Mouse (Mus musculus): Measurements from ENCODE around the gene Aprt.

The Aprt gene

DNA sequence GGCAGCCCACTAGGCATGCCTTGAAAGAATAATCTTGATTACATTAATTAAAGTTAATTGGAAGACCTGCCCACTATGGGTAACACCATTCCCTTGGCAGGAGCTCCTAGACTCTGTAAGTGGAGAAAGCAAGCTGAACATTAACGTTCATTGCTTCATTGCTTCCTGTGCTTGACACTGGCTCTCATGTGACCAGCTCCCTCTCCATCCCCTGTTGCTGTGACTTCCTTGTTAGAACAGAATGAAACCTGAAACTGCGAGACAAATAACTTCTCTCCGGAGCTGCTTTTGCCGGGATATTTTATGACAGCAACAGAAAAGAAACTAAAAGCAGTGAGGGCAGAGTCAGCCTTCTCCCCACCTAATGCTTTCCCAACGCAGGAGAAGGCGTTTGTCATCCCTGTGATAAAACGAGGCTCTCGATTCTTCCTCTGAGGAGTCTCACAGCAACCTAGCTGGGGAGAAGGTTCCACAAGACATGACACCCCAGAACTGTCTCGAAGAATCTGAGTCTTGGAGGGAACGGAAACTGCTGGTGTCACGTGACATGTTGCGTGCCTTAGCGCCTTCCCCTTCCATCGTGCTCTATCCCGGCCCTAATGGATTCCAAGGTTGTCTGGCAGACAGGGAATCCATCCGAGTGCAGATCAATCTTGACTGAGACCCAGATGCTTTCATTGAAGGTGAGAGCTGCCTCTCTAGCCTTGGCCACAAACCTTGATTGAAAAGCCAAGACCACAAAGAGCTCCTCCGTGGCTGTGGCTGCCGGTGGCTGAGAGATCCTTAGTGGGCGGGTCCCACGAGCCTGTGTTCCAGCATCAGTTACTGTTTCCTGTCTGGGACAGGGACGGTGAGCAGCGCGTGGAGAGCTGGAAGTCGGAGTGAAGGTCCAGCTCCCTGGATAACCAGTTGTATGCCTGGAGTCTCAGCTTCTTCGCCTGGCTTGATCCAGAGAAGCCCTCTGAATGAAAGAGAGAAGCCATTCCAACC, 12.1 kb downstream of the Aprt start:
- no peak for DNase-seq (ENCODE audit: low spot score in 2 of 2)

DNA sequence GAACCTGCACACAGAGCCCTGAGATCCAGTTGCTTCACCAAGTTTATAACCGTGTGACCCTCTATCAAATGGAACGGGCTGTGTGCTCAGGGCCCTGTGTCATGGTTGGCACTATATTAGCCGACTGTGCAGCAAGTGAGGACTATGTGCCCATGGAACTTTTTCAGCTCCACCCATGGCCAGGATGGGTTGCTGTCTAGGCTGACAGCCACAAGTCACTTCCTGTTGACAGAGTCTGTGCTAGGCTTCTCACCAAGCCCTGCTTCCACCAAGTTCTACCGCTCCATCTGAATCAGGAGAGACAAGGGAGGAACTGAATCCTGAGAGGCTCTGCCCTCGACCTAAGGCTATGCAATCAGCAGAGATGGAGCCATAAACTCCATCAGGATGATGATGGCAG, 15.5 kb downstream of the Aprt start:
- no peak for DNase-seq (ENCODE audit: low spot score in 2 of 2)

DNA sequence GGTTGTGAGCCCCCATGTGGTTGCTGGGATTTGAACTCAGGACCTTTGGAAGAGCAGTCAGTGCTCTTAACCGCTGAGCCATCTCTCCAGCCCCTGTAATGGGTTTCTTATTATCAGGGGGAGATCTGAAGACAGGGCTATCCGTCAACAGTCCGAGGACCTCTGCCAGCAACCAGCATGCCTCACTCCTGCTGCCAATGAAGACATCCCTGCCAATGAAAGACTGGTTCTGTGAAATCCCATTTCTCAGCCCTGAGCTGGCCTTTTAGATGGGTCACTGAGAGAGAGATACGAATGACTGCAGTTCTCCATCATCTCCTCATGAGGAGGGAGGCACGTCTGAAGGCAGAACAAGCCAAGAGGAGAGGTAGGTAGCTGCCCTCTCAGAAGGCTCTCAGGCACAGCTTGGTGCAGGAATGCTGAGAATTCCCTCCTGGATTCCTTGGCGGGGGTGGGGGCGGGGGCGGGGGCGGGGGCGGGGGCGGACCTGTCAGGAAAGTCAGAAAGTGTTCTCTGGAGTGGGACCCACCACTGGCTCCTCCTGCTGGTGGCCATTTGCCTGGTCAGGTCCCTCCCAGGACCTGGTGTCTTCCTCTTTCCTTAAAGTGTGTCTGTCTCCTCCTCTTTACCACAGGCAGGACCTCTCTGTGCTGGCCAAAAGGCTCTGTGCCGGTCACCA, 17.9 kb downstream of the Aprt start:
- DNase-seq (ENCODE audit: low spot score in 2 of 2), result no peak

DNA sequence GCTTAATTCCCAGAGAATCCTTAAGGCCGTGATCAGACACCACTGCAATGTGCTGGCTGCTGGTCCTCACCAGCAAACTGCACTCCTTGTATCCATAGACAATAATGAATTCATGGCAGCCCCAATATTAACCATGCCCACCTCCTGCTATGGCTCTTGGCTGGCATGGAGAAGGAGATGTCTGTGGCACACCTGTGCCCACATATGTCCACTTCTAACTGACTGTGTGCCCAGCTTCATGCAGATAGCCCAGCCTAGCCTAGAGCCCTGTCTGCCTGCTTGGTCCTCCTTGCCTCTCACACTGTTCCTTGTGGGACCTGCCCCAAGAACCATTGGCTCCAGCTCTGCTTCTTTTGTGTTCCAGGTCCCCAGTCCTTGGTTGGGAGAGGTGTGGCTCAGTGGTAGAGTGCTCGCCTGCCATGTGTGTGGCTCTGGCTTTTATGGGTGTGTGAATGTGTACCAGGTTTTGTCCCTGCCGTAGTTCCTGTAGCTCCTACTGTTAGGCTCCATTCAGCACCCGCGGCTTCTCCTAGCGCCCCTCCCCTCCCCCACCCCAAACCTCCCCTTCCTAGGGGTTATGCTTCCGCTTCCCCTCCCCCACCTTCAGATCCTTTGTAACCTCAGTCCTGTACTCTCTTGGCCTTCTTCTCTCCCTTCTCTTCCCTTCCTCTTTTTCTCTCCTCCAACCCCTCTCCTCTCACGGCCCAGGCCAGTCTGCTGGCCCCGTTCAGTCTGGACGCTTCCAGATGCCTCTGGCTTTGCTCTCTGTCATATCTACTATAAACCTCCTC, 19.3 kb downstream of the Aprt start:
- DNase-seq (ENCODE audit: low spot score in 2 of 2), result no peak

DNA sequence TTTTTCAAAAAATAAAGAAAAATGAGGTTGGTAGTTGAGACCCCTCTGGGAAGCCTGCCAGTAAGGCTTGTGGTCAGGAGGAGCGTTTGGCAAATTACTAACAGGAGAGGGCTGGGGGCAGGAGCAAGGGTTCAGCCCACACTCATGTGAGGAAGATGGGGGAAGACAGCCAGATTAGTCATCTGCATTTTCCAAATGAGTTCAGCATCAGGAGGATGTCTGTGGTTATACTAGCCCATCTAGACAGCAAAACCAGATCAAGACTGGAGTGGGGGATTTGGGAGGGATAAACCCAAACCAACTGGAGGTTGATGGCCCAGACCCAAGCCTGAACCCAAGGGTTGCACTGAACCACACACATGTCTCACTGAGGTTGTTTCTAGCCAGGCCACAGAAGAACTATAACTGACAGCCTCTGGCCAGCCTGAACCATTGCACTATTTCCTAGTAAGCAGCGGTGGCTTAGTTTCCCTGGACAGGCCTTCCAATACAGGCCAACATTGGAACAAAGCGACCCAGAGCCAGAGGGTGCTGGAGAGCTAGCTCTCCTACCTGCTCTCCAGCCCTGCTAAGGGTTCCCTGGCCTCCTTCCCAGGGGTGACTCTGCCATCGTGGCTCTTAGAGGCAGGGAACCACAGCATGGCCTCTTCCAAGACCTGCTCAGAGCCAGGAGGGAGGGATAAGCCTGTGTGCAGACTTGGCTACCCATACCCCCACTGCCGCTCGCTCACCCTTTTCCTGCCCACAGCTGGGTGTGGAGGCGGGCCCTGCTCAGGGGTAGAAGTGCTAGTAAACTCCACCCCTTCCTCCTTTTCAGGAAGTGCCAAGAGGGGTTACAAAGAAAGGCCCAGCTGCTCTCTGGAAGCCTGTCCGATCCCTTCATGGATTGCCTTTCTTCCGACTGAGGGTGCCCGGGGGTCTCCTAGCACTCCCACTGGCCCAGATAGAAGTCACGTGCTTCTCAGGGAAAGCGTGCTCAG, 20.4 kb downstream of the Aprt start:
- no peak for DNase-seq (ENCODE audit: low spot score in 2 of 2)

DNA sequence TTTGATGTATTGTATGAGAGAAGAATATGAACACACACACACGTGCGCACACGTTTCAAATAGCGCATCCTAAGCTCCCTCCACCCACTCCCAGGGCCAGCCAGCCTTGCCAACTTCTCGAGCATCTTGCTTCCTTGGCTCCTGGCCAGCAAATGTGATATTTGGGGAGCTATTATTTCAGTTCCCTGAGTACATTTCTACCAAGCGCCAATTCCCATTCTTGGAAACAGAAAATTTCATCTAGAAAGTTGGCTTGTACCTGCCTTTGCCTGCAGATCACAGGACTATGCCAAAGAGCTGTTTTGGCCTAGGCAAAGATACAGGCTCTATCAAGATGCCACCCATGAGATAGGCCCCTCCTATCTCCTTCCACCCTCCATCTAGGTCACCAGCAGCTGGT, 21.9 kb downstream of the Aprt start:
- DNase-seq (ENCODE audit: low spot score in 2 of 2), result peak; percentile 36 to 76

DNA sequence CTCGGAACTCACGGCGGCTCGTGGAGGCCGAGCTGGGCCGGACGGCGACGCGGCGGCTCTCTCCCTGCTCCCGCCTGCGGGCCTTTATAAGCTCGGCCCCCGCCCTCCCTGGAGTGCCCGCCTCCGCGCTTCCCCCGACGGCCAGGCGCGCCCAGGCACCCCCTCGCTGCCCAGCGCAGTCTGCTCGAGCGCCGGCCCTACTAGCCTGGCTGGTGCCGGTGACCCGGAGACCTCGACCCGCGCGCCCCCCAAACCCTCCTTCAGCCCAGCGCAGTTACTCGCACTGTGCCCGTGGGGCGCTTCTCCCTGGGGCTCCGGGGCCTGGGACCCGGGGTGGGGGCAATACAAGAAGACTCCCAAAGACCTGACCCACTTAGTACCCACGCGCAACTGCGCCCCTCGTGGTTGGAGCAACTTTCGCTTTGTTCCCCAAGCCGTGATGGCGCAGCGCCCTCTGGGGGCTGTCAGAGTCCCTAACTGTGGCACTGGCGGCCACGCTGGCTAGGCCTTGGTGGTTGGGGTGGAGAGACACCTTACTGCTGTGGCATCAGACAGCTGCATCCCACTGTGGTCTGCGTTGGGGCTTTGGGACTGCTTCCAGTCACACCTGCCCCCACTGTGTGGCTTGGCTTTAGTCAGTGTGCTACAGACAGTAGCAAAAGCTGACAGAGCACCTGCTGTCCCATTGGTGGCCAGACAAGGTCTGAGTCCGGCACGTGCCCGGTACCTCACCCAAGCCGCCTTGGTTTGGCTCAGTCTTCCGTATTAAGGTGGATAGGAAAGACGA, 25.3 kb downstream of the Aprt start, which contains the start of gene Piezo1:
Gene Piezo1, minus strand, starts transcription at position 65 of the 787 bp plus-strand sequence.
- peak; percentile 80 to 83 for DNase-seq (ENCODE audit: low spot score in 2 of 2)

DNA sequence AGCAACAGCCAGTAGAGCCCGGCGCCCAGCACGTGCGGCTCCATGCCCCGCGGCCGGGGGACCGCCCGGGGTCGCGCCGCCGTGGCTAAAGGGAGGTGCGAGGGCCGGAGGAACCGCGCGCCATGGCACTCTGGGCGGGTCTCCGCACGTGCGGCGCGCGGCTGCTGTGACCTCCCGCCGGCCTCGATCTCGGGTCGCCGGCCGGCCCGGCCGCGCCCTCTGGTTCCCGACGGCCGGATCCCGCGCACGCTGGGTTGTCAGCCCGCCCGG, 25.8 kb downstream of the Aprt start:
- no peak for DNase-seq (ENCODE audit: low spot score in 2 of 2)

DNA sequence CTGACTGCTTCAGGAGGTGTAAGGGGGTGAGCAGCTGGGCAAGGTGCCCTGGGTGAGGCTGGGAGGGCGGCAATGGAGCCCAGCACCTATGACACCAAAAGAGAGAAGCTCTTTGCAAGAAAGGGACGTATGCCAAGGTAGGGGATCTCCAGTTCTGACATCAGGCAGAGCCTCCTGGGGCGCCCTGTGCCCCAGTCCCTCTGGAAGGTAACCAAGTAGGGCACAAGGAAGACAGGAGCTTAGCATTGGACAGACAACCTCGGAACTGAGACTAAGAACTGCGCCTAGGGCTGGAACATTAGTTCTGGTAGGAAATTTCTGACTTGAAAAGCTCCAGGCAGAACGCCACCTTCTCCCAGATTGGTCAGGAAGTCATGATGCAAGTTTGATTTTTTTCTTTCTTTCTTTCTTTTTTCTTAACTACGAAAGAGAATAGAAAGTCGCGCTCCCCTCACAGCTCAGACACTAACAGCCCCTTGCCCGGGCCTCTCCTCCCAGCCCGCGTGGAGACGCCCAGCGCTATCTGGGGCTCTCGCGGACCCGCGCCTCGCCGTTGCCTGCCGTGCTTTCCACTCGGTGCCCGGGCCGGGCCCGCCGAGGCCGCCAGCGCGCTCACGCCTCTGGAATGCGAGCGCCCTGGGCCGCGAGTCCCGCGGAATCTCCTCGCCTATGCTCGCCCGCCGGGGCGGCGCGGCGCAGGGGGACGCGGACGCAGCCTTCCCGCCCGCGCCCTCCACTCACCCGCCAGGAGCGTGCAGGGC, 26.3 kb downstream of the Aprt start:
- no peak for DNase-seq (ENCODE audit: low spot score in 2 of 2)

DNA sequence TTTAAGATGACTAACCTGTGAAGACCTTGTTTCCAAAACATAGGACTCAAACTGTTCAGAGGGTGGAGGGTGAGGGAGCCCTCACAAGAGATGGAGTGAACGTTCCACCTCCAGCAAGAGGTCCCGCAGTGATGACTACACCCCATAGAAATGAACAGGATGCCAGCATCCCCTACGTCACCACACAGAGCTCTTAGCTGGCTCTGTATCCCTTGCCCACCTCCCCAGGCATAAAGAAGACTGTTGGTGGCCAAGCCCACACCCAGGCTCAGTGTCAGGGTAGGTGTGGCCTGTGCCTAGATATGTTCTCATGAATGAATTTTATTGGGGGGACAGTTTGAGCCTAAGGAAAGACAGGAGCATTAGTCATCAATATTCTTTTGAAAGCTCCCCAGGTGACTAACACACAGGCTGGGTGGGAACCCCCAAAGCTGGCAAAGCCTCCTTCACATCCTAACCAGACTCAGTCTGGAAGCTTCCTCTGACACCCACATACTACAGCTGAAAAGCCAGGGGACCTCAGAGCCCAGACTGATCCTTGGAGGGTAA, 27.7 kb downstream of the Aprt start:
- DNase-seq (ENCODE audit: low spot score in 2 of 2), result peak in 1 of 2 experiments; percentile 18

DNA sequence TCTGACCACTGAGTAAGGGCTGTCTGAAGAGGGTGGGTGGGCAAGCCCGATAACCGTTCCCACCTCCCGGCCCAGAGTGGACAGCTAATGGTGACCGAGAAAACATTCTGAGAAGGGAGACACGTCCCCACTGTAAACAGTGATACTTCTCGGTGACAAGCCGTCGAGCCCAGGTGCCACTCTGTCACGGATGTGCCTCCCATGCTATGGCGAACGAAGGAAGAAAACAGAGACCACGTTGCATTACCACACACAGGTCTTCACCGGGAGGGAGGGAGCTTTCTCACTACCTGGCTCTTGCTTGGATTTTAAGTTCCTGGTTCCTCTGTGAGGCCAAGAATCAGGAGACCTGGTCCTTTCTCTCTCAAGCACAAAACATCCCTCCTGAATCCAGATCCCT, 28.4 kb downstream of the Aprt start:
- no peak for DNase-seq (ENCODE audit: low spot score in 2 of 2)

DNA sequence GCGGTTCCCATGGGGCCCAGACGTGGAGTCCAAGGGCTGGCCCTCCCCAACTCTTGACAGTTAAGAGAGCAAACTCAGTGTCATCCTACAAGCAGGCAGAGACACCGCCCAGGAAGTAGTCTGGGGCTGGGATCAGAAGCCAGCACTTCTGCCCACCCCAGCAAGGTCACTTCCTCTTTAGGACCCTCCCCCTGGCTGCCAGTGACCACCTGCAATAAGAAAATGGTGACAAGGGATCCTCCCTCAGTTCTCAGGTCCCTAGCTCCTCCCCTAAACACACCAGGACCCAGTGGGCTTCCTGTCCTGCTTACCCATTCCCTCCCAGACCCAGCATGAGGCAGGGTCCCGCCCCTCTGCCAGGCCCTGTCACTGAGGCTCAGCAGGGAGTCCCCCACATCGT, 28.9 kb downstream of the Aprt start:
- DNase-seq (ENCODE audit: low spot score in 2 of 2), result no peak

DNA sequence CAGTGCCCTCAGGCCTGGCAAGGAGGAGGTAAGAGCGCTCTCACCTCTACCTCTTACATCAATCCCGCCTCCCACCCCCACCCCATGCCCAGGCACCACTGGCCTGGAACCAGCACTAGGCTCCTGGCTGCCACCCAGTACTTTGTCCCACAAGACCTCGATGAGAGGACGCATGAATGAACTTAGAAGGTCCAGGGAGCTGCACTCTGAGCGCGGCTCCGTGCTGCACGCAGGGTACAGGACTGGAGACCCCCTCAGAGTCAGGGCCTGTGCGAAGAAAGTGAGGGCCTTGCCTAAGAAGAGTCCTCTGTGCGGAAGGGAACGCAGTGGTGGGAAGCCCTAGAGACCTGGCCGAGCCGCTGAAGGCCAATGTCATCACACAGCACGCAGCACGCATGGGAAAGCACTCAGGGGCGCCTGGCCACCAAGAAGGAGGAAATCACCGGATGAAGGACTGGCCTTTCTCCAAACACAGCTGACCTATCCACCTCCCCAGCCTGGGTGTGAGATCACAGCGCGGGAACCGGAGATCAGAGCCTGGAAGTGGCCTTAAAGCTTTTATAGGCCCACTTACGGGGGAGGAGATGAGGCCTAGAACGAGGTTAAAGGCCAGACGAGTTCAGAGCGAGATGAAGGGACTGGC, 29.8 kb downstream of the Aprt start:
- no peak for DNase-seq (ENCODE audit: low spot score in 2 of 2)

DNA sequence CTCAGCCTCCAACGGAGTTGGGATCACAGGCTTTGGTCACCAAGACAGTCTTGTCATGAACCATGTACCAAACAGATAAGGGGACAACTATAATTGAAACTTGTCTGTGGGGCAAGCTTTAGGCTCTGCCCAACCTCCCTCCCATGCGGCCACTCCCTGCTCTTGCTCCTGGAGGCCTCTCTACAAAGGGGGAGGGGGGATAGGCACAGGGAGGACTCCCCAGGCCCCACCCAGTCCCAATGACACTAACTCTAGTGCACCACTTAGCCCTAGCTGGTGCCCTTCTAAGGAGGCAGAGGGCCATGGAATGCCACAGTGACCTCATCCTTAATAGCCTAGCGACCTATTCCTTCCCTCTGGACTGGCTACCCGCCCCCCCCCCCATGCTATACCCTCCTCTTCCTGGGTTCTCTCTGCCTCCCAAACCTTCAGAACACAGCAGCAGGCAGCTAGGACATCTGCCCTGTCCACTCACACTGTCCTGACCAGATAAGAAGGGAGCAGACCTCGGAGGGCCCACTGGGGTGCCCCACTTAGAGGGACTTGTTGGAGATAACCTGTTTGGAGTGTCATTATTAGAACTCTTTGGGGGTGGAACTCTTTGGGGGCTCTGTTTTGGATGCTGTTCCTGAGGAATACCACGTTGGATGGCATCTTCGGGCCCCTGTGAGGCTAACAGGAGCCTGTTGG, 30.5 kb downstream of the Aprt start:
- DNase-seq (ENCODE audit: low spot score in 2 of 2), result no peak

DNA sequence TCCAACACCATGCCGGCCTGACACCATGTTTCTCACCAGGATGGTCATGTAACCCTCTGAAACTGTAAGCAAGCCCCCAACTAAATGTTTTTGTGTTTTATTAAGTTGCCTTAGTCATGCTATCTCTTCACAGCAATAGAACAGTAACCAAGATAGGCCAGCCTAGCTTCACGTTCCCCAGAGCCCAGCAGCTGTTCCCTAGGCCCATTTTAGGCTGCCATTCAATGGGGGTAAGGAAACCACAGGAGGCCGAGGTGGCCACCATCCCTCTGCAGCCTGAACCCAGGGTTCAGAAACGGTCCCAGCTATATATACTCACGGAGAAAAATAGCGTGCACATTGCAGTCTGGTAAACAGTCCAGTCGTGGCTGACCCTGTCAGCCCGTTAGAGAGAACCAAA, 32.6 kb downstream of the Aprt start:
- DNase-seq (ENCODE audit: low spot score in 2 of 2), result no peak

DNA sequence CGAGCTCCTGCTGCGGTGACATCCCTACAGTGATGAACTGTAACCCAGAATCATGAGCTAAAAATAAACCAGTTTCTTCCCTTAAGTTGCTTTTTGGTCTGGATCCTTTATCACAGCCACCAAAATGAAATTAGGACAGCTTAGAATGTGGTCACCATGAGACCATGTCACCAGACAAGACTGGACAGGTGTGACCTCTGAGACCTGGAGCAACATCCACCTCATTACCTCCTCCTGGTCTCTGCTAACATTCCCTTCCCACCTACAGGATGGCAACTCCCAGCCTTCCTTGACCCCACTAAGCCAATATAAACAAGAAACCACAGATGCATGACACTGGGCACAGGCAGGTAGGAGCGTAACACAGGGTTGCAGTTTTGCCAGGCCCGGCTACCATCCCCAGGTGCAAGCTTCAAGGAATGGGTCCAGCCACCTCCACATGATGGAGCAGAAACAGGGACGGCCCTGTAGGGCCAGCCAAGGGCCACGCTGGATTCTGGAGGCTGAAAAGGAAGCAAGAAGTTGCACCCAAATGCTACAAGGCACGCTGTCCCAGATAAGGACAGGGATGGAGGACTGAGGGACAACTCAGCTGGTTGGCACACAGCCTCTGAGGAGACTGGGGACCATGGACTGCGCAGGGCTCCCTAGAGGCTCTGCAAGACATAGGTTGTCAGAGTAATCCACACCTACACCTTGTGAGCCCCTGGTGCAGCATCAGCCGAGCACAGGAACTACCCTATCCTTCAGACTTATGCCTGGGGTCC, 38.2 kb downstream of the Aprt start:
- no peak for DNase-seq (ENCODE audit: low spot score in 2 of 2)

DNA sequence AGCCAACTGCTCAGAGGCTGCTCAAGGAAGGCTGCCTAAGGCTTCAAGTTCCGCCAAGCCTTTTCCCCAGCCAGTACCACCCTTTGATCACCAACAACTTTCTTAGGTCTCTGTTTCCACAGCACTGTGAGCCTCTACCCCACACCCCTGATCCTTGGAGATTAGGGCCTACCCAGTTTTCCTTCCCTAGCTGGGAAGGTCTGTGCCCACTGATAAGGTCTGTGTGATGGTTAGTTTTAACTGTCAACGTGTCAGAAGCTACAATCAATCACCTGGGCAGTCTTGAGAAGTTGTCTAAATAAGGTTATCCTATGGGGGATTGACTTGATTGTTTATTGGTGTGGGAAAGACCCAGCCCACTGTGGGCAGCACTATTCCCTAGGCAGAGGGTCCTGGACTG, 38.9 kb downstream of the Aprt start:
- DNase-seq (ENCODE audit: low spot score in 2 of 2), result no peak
